Mouse (Mus musculus): ENCODE results near the gene Gm11127.
"Not testable (repeated sequence)": the region's sequence is repeated elsewhere in the genome, so short reads cannot be mapped to it uniquely, and the experiment has no call there.

Gene Gm11127

DNA sequence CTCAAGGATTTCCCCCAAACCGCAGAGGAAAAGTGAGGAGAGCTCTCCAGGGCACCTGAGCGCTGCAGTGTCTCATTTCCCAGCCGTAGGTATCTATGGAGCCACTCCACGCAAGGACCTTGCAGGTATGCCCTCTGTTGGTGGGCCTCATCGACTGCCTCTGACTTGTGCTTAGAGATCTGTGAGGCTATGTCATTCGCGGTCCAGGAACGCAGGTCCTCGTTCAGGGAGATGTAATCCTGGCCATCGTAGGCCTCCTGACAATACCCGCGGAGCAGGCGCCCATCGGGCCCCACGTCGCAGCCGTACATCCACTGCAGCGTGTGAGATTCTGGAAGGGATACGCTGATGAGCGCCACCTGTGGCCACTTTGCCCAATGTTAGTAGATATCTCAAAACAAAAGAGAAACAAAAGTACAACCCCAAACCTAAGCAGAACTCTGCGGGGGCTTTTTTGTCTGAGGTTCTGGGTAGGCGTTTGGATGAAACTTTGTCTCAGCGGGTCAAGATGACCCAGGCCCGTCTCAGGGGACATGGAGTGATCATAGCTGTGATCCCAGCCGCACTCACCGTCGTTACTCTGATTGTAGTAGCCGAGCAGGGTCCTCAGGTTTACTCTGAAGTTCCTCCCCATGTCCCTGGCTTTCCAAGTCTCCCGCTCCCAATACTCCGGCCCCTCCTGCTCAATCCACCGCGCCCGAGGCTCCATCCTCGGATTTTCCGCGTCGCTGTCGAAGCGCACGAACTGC, 26.4 kb downstream of the Gm11127 start:
- peak; percentile 67 for DNase-seq (ENCODE audit: low read depth, low spot score)

DNA sequence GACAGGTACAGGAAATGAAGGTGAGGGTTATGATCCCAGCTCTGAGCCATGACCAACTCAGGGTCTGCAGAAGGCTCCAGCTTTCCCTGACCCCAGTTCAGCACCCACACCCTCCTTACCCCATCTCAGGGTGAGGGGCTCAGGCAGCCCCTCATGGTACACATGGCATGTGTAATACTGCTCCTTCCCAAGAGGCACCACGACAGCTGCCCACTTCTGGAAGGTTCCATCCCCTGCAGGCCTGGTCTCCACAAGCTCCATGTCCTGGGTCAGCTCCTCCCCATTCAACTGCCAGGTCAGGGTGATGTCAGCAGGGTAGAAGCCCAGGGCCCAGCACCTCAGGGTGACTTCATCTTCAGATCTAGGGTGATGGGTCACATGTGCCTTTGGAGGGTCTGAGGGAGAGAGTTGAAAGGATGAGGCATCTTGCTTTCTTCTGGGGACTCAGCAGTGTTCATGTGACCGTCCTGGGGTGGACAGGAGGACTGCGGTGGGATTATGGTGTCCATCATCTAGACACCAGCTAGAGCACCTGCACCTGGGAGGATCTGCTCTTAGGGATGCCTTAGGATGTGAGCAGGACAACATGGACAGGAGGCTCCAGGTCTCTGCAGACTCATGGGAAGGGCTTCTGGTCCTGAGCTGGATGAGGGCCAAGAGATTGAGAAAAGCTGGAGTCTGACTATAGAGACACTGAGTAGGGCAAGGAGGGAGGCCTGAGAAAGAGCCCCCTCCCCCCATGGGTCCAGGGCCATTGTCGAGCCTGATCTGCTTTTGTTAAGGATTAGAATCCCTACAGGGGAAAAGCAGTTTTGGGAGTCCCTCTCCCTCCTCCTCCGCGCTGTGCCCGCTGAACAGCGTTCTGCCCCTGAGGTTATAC, 27.2 kb downstream of the Gm11127 start:
- DNase-seq (ENCODE audit: low read depth, low spot score) = not testable (repeated sequence)

DNA sequence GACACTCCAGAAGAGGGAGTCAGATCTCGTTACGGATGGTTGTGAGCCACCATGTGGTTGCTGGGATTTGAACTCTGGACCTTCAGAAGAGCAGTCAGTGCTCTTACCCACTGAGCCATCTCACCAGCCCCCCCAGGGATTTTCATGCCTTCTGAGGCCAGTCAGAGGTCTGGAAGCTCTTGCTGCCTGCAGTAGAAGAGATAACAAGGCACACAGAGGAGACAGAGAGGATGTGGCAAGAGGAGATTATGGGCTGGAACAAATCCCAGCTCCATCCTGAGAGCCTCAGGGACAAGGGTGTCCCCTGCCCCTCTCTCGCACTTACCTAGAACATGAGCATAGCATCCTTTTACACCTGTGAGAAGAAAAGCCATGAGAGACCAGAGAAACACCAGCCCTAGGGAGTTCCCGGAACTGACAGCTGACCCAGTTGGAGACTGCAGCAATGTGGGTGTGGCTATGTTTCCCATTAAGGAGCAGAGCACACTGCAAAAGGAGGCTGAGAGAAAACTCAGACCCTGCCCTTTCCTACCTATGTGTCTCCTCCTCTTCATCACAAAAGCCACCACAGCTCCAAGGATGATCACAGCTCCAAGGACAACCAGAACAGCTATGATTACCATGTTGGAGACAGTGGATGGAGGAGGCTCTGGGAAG, 28.0 kb downstream of the Gm11127 start:
- not testable (repeated sequence) for DNase-seq (ENCODE audit: low read depth, low spot score)

DNA sequence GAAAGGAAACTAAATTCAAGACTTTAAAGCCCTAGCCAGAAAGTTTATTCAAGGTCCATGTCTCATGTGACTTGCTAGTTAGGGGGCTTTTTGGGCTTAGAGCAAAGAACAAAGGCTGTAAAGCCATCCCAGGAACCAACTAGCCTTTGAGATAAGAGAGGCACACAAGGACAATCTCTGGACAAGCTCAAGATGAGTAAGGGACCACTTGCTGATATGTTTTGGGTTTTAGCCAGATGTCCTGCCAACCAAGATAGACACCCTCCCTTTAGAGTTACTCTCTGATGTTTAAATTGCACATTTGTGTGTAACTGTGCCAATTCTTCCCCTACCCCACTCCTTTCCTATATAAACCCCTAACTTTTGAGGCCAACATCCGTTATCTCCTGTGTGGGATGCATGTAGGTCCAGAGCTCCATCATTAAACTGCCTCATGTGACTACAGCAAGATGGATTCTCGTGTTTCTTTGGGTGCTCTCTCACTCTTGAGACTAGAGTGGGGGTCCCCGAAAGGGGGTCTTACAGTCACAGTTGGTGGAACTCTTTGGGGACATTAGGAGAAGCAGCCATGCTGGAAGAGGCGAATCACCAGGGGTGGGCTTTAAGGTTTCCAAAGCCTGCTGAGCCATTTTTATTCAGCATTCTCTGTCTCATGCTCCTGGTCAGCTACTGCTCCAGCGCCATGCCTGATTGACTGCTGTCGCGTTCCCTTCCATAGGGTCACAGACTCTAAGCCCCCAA, 29.1 kb downstream of the Gm11127 start:
- no peak for DNase-seq (ENCODE audit: low read depth, low spot score)

DNA sequence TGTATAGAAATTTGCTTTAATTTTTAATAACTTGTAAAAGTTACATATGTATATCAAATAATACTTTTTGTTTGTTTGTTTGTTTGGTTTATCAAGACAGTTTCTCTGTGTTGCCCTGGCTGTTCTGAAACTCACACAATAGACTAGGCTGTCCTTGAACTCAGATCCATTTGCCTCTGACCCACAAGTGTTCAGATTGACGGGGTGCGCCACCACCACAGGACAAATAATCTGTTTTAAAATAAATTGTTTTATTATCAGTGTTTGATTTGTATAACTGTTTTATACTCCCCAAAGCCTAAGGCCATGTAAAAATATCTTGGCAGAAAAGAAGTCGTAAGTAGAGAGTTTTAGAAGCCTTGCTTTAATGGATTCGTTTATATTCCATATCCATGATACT, 30.5 kb downstream of the Gm11127 start:
- DNase-seq (ENCODE audit: low read depth, low spot score) = no peak

DNA sequence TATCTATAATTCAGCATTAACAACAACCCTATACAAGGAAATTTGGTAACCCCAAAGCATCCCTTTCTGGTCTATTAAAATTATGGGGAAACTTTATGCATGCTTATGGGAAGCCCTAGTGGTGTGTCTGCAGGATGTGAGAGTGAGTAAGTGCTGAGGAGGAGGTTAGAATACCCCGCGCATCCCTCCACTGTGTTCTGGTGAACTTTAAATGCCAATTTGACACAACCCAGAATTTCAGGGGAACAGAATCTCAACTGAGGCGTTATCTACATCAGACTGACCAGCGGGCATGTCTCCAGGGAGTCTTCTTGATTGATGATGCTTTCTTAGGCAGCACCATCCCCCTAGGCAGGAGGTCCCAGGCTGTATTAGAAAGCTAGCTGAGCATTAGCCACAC, 32.3 kb downstream of the Gm11127 start:
- no peak for DNase-seq (ENCODE audit: low read depth, low spot score)

DNA sequence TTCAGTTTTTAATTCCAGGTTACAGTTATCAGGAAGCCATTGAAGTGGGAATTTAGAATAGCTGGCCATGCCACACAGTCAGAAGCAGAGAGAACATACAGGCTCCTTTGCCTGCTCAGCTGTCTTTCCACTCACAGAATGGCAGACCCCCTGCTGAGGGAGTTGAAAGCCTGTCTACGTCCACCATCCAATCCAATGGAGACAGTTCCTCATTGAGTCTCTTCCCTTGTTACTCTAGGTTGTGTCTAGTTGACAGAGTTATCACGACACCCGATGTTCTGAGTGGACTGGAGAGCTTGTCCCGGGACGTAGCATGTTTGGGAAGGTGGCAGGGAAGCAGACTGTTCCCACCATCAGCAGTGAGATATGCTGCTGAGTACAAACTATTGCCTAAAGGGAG, 33.0 kb downstream of the Gm11127 start:
- DNase-seq (ENCODE audit: low read depth, low spot score) = no peak

DNA sequence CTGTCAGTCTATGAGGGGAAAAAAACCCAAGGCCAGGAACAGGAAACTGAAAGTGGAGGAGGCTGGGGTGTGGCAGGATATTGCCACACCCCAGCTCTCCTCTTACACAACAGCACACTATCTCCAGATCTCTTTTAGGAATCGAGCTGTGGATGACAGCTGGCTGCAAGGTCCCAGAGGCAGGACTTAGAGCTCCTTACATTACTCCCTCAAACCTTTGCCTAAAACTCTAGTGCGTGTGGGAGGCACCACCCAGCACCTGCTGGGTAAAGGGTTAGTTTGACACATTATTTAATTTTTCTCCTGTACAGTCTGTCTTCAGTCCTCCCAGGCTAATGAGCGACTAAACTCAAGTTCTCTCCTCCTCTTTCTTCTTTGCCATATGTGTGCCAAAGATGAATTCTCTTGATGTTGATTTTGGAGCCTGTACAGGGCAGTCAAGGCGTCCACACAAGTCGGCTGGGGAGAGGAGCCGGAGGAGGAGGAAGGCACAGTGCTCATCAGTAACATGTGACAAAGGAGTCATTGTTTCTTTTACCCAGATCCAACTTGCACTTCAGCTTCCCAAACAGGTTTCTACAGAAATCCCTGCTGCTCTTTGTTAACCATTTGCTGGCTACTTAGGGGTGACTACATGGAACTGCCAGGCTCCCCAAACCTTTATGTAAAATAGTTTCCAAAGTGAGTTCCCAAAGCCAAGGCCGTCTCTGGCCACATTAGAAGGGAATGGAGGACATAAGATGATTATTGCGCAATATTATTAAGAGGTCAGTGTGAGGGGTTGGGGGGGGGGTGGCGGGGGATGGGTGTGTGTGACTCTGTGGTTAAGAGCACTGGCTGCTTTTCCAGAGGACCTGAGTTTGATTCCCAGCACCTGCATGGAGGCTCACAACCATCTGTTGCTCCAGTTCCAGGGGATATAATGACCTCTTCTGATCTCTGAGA, 34.2 kb downstream of the Gm11127 start:
- peak; percentile 62 for DNase-seq (ENCODE audit: low read depth, low spot score)

DNA sequence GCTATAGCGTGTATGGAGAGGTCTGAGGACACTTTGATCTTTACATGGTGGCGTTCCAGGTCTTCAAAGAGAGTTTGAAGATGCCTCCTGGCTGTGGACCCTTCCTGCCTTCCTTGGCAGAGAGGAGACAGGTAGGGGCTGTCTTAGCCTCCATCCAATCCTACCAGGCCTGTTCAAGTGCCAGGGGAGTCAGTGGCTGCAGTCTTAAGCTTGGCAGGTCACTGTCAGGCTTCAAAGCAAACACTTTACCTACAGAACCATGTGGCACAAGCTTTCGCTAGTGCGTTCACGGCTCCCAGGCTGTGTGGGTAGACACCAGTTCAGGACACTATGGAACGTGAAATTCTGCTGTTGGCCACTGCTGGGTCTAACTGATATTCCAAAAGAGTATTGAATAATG, 35.2 kb downstream of the Gm11127 start:
- no peak for DNase-seq (ENCODE audit: low read depth, low spot score)

DNA sequence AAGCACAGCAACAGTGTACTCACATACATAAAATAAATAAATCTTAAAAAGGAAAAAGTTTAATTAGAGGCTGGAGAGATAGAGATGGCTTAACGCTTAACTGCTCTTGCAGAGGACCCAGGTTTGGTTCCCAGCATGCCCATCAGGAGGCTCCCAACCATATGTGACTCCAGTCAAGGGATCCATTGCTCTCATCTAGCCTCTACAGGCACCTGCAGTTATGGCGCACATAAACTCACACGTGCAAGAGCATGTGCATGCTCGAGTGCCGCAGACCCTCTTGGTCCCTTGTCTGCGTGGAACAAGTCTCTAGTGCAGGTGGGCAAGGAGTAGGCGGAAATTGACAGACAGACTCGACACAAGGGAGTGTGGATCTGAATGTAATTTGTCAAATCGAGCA, 36.1 kb downstream of the Gm11127 start:
- DNase-seq (ENCODE audit: low read depth, low spot score) = no peak

DNA sequence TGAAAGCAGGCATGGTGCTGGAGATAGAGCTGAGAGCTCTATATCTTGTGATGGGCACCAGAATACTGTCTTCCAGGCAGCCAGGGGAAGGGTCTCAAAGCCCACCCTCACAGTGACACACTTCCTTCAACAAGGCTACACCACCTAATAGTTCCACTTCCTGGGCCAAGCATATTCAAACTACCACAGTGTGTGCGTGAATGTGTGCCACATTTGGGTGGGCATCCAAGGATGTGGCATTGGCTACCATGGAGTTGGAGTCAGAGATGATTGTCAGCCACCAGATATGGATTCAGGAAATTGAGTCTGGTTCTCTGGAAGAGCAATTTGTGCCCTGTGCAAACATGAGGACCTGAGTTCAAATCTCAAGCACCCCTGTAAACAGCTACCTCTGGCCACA, 36.9 kb downstream of the Gm11127 start:
- no peak for DNase-seq (ENCODE audit: low read depth, low spot score)

DNA sequence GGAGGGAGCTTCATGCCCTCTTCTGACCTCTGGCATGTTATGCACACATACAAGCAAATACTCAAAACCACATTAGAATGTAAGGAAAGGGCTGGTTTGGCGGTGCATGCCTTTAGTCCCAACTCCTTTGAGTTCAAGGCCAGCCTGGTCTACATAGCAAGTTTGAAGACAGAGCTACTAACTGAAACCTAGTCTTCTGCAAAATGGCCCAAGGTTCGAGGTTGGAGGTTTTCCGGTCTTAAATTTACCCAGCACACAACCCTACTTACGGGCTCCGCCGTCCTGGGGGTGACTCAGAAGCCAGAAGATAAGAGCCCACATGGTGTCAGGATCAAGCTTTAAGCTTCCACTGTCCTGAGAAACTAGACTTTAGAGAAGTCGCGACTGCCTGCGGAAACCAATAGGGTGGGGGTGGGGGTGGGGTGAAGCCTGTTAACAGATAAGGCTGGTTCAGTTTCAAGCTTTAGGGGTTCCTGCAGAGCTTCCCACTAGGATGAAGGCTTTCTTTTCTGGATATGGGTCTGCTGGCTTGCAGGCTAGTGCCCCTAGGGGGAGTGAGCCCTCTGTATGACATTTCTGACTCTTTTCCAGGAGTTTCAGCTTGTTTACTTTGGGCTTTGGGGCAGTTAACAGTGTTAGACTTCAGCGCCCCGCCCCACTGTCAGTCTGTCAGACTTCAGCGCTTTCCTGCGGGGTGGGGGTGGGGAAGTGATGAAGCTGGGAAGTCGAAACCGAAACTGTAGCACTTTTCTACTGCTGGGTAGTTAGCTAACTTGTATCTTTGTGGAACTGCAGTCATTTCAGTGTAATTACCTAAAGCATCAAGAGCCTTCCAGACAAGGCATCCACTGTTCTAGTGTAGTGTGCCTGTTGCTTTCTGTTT, 37.7 kb downstream of the Gm11127 start, which contains the start of gene H2-T24:
Gene H2-T24, minus strand, starts transcription at position 370 of the 883 bp plus-strand sequence.
- DNase-seq (ENCODE audit: low read depth, low spot score) = peak; percentile 93

DNA sequence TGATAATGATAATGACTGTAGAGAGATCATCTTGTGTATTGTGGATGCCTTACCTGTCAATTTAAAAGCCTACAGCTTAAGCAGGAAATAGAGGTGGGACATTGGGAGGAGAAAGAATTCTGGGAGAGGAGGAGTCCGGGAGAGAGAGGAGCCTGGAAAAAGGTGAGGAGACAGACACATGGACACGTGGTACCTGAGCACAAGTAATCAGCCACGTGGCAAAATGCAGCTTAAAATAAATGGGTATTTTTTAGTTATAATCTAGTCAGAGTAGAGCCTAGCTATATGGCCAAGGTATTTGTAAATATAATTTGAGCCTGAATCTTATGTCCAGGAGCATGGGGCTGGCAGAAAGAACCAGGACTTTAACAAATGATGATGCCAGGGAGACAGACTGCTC, 38.7 kb downstream of the Gm11127 start:
- DNase-seq (ENCODE audit: low read depth, low spot score) = no peak

DNA sequence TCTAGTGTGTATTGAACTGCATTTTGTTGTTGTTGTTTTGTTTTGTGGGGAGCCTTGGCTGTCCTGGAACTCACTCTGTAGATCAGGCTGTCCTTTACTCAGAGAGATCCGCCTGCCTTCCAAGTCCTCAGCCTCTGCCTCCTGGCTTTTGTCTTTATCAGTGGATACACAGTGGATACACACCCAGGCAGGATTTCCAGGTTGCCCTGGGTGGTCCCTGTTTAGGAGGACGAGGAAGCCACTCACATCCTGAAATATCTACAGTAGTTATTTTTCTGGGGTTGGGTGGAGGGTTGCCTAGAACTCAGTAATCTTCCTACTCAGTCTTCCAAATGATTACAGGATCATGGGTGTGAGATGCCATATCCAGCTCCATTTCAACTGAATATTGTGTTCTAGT, 39.2 kb downstream of the Gm11127 start:
- no peak for DNase-seq (ENCODE audit: low read depth, low spot score)

DNA sequence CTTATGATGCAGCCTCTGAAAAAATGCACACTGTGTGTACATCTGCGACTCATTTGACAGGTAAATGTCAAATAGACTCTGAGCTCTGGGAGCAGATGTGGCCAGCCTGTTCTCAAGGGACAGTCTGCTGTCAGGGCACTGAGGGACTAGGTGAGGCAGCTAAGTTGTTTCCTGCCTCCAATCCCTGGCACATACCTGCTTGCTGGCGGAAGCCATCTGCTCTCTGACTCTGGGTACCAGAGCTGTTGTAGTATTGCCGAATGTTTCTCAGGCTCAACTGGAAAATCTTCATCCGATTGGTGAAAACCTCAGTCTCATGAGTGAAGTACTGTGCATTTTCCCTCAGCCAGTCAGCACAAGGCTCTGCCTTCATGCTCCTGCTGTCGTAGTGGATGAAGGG, 41.1 kb downstream of the Gm11127 start:
- no peak for DNase-seq (ENCODE audit: low read depth, low spot score)

DNA sequence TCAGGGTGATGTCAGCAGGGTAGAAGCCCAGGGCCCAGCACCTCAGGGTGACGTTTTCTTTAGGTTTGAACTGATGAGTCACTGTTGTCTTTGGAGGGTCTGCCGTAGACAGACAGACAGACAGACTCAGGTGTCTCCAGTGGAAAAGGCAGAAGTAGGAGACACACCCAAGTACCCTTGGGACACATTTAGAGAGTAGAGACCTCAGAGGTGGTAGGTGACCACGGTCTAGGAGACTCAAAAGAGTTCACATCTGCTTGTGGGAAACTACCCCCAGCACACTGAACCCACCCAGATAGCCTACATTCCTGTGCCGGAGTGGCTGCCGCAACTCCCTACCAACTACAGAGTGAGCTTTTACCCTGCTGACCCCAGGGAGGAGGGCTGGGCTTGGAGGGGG, 43.2 kb downstream of the Gm11127 start:
- DNase-seq (ENCODE audit: low read depth, low spot score) = no peak
